Mouse (Mus musculus) kidney, adult 2 months (tissue): Measurements from ENCODE around the gene Bub3.

Source experiments
- CTCF ChIP-seq: fragments of 200-500 bp; conservative IDR thresholded peaks from 2 replicates; pipeline ENCODE4 v1.5.1; 2011; ENCODE audit warnings: low read depth, mild to moderate bottlenecking, control low read depth, low read length, moderate library complexity, mixed read lengths; ENCODE audit not compliant: insufficient read depth, insufficient read length
- POLR2A ChIP-seq: fragments of 200-500 bp; IDR thresholded peaks from one replicate; pipeline ENCODE4 v1.6.1; 2011; ENCODE audit warnings: low read depth, low read length, control low read depth

DNA sequence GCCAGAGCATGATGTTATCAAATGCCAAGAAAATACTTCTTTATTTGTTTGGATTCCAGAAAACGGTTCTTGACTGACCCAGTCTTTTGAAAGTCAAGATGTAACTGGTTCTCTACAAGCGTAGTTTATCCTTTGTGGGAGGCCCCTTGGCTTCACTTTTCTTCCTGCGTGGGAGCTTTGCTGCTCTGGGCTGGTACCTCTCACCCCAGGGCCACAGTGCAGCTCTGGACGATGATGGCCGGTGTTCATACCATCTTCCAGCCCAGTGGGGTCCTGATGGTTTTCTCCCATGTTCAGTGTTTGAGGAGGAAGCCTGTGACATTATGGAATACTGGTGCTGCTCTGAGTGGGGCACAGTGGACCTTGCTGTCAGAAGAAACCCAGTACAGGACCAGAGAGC, 12.5 kb upstream of the Bub3 start:
- TF ChIP-seq CTCF (no peak), POLR2A (no peak)
